Mouse (Mus musculus) CH12.LX (cell line): Measurements from ENCODE around the gene Brd3.
A peak's percentile ranks its signal among the peaks of the same experiment; 100 is the strongest.

Source experiments
- CTCF ChIP-seq, 2 experiments: IDR thresholded peaks in 1 of 2; conservative IDR thresholded peaks in 1 of 2; 2 replicates each; pipeline ENCODE4 v1.5.1; 2011 to 2012; ENCODE audit warnings: low read depth in 2 of 2, low read length in 2 of 2, improper control_type of control experiment in 1 of 2, inconsistent platforms in 1 of 2, mild to moderate bottlenecking in 1 of 2, moderate library complexity in 1 of 2
- E2F4 ChIP-seq: IDR thresholded peaks from 2 replicates; pipeline ENCODE4 v1.6.1; 2011; ENCODE audit warnings: low read depth, low read length, improper control_type of control experiment; ENCODE audit not compliant: insufficient replicate concordance
- EP300 ChIP-seq: IDR thresholded peaks from 2 replicates; pipeline ENCODE4 v1.6.1; 2011; ENCODE audit warnings: low read length, improper control_type of control experiment
- HCFC1 ChIP-seq: IDR thresholded peaks from 2 replicates; pipeline ENCODE4 v1.6.1; 2012; ENCODE audit warnings: low read depth, mild to moderate bottlenecking, inconsistent platforms, low read length, improper control_type of control experiment
- JUND ChIP-seq: conservative IDR thresholded peaks from 2 replicates; pipeline ENCODE4 v1.6.1; 2011; ENCODE audit warnings: low read depth, low read length, improper control_type of control experiment
- MYC ChIP-seq: IDR thresholded peaks from 2 replicates; pipeline ENCODE4 v1.6.1; 2011; ENCODE audit warnings: low read depth, mild to moderate bottlenecking, improper control_type of control experiment, low read length
- NRF1 ChIP-seq: IDR thresholded peaks from 2 replicates; pipeline ENCODE4 v1.6.1; 2014; ENCODE audit warnings: low read depth, mild to moderate bottlenecking, inconsistent platforms, low read length, improper control_type of control experiment, moderate library complexity
- PAX5 ChIP-seq: IDR thresholded peaks from 2 replicates; pipeline ENCODE4 v1.6.1; 2012; ENCODE audit warnings: low read length, inconsistent platforms, mixed read lengths
- POLR2A ChIP-seq: IDR thresholded peaks from 2 replicates; pipeline ENCODE4 v1.6.1; 2011; ENCODE audit warnings: low read depth, mild to moderate bottlenecking, improper control_type of control experiment, low read length
- POLR2AphosphoS2 ChIP-seq: IDR thresholded peaks from 2 replicates; pipeline ENCODE4 v1.6.1; 2011; ENCODE audit warnings: low read depth, low read length, improper control_type of control experiment
- TCF12 ChIP-seq: IDR thresholded peaks from 2 replicates; pipeline ENCODE4 v1.6.1; 2014; ENCODE audit warnings: low read depth, mild to moderate bottlenecking, inconsistent platforms, low read length, improper control_type of control experiment
- USF1 ChIP-seq: IDR thresholded peaks from 2 replicates; pipeline ENCODE4 v1.6.1; 2014; ENCODE audit warnings: low read depth, mild to moderate bottlenecking, inconsistent platforms, low read length, improper control_type of control experiment
- USF2 ChIP-seq: conservative IDR thresholded peaks from 2 replicates; pipeline ENCODE4 v1.6.1; 2011; ENCODE audit warnings: low read depth, low read length, improper control_type of control experiment
- ZC3H11A ChIP-seq: IDR thresholded peaks from 2 replicates; pipeline ENCODE4 v1.6.1; 2012; ENCODE audit warnings: low read depth, mild to moderate bottlenecking, inconsistent platforms, low read length, improper control_type of control experiment

GRCm38 (mm10) chr2:27539772-27540514 is 32.5 kb upstream of the Brd3 start:
- TF ChIP-seq PAX5: no peak
- TF ChIP-seq ZC3H11A: no peak
- peak; percentile 81 for TF ChIP-seq POLR2A
- TF ChIP-seq E2F4: peak; percentile 93; the same call in 1 of the 2 replicates
- TF ChIP-seq CTCF (conservative IDR thresholded peaks at IDR 0.05 in 1 of 2, IDR thresholded peaks at IDR 0.05 in 1 of 2; ENCODE audit: low read depth in 2 of 2, low read length in 2 of 2): no peak
- TF ChIP-seq HCFC1: peak; percentile 79
- no peak for TF ChIP-seq EP300
- TF ChIP-seq USF1: no peak
- TF ChIP-seq MYC: no peak
- peak; percentile 53; the same call in 1 of the 2 replicates for TF ChIP-seq JUND
- TF ChIP-seq USF2: no peak
- TF ChIP-seq TCF12: 0 out of 2 replicates have a peak, but pooled peaks have one; percentile 10
- TF ChIP-seq NRF1: peak; percentile 93
- TF ChIP-seq POLR2AphosphoS2: no peak
